Mouse (Mus musculus): Measurements from ENCODE around the gene Brd1. TPM values are rescaled to one million over a fixed set of nuclear protein-coding genes. Genes with fewer than 3 reads are reported as not detected.

Brd1 gene
- polyA plus RNA-seq, 1 experiment from 2014 or later, result 21.7 TPM

Other genes starting within 250 kb of the Brd1 start
- gene Zdhhc25, start 133.9 kb downstream of the Brd1 start, polyA plus RNA-seq (2015; fragmentation: Nextera tagmentation; extraction: Ambion mirVana), result not detected in 2 replicates
- gene Zbed4, start 17.4 kb upstream of the Brd1 start, polyA plus RNA-seq (2015; fragmentation: Nextera tagmentation; extraction: Ambion mirVana), result 11.4 and 12.2 TPM in 2 replicates
- 12.0 and 12.3 TPM in 2 replicates for gene Alg12, start 85.1 kb upstream of the Brd1 start, polyA plus RNA-seq (2015; fragmentation: Nextera tagmentation; extraction: Ambion mirVana)
- gene Creld2, start 85.4 kb upstream of the Brd1 start, polyA plus RNA-seq (2015; fragmentation: Nextera tagmentation; extraction: Ambion mirVana), result 94.5 and 99.0 TPM in 2 replicates
- gene Pim3, start 128.0 kb upstream of the Brd1 start, polyA plus RNA-seq (2015; fragmentation: Nextera tagmentation; extraction: Ambion mirVana), result 52.9 and 61.4 TPM in 2 replicates
- gene Ttll8, start 220.2 kb upstream of the Brd1 start, polyA plus RNA-seq (2015; fragmentation: Nextera tagmentation; extraction: Ambion mirVana), result not detected in 2 replicates
- 0.40 TPM in 2 replicates for gene Mlc1, start 244.8 kb upstream of the Brd1 start, polyA plus RNA-seq (2015; fragmentation: Nextera tagmentation; extraction: Ambion mirVana)
- 0.08 and 0.63 TPM in 2 replicates for gene Mov10l1, start 248.7 kb upstream of the Brd1 start, polyA plus RNA-seq (2015; fragmentation: Nextera tagmentation; extraction: Ambion mirVana)